In genomic region chr6:125097951-125098350, GRCm38 (mm10) we compare ENCODE assay signal across 8 mouse cellular contexts. TPM values are rescaled to one million over a fixed set of nuclear protein-coding genes. Genes with fewer than 3 reads are reported as not detected.
DNase-seq lines count a peak whose midpoint lies in the region; ATAC-seq and TF ChIP-seq lines count a peak whose summit lies in the region.

No protein-coding gene starts in this region.

- ATAC-seq in embryonic facial prominence, embryonic 13.5 days (ENCODE audit: insufficient number of reproducible peaks, insufficient read depth, low FRiP score, low TSS enrichment, low read depth) = no peak
- no peak for ATAC-seq in hindbrain, postnatal 0 days
- ATAC-seq in midbrain, postnatal 0 days (ENCODE audit: low FRiP score) = no peak

- WGBS in embryonic facial prominence, embryonic 13.5 days = 57% methylated on average over 8 of the region's 8 CpGs
- 43% methylated on average over 8 of the region's 8 CpGs for WGBS in hindbrain, postnatal 0 days
- 51% methylated on average over 8 of the region's 8 CpGs for WGBS in midbrain, postnatal 0 days

- H3K36me3 ChIP-seq in embryonic facial prominence, embryonic 13.5 days = peaks cover 50% of the 10 kb centered on the region
- H3K36me3 ChIP-seq in hindbrain, postnatal 0 days (ENCODE audit: insufficient read depth, low read length) = peaks cover 27% of the 10 kb centered on the region
- H3K36me3 ChIP-seq in midbrain, postnatal 0 days (ENCODE audit: insufficient read depth, low read length) = peaks cover 42% of the 10 kb centered on the region

- H3K27ac ChIP-seq in left cerebral cortex, adult 2 months = peak overlapping the region; percentile 99
- no peak overlapping the region for H3K27ac ChIP-seq in embryonic facial prominence, embryonic 13.5 days
- H3K27ac ChIP-seq in hindbrain, postnatal 0 days = peak overlapping the region; percentile 88; the same call in 1 of the 2 replicates
- H3K27ac ChIP-seq in midbrain, postnatal 0 days (ENCODE audit: low read depth, low read length) = no peak overlapping the region; the same call in 1 of the 2 replicates

- no peaks in the 10 kb centered on the region for H3K9me3 ChIP-seq in embryonic facial prominence, embryonic 13.5 days
- no peaks in the 10 kb centered on the region for H3K9me3 ChIP-seq in hindbrain, postnatal 0 days (ENCODE audit: low read length)
- H3K9me3 ChIP-seq in midbrain, postnatal 0 days (ENCODE audit: low read length) = no peaks in the 10 kb centered on the region

- H3K9ac ChIP-seq in embryonic facial prominence, embryonic 13.5 days = peak overlapping the region; percentile 93
- peak overlapping the region; percentile 74 for H3K9ac ChIP-seq in hindbrain, postnatal 0 days (replicated peaks; ENCODE audit: low read length)
- peak overlapping the region; percentile 92 for H3K9ac ChIP-seq in midbrain, postnatal 0 days (replicated peaks; ENCODE audit: low read length, poor library complexity, severe bottlenecking)

- H3K4me1 ChIP-seq in embryonic facial prominence, embryonic 13.5 days = peaks cover 31% of the 10 kb centered on the region
- H3K4me1 ChIP-seq in hindbrain, postnatal 0 days (ENCODE audit: insufficient read depth, low read length) = peaks cover 27% of the 10 kb centered on the region
- H3K4me1 ChIP-seq in midbrain, postnatal 0 days (ENCODE audit: insufficient read depth, low read length) = peaks cover 23% of the 10 kb centered on the region

- no peak for TF ChIP-seq CTCF in left cerebral cortex, adult 2 months (IDR thresholded peaks at IDR 0.05)
- TF ChIP-seq CTCF in hindbrain, postnatal 0 days (IDR thresholded peaks at IDR 0.05; ENCODE audit: low read depth) = no peak
- TF ChIP-seq CTCF in midbrain, postnatal 0 days (IDR thresholded peaks at IDR 0.05) = no peak

- H3K4me3 ChIP-seq in left cerebral cortex, adult 2 months = peak overlapping the region; percentile 96
- H3K4me3 ChIP-seq in embryonic facial prominence, embryonic 13.5 days = peak overlapping the region; percentile 96
- peak overlapping the region; percentile 91 for H3K4me3 ChIP-seq in hindbrain, postnatal 0 days (ENCODE audit: low read length)
- peak overlapping the region; percentile 97 for H3K4me3 ChIP-seq in midbrain, postnatal 0 days (ENCODE audit: low read depth, low read length)

- no peaks in the 10 kb centered on the region for H3K27me3 ChIP-seq in embryonic facial prominence, embryonic 13.5 days
- H3K27me3 ChIP-seq in hindbrain, postnatal 0 days (ENCODE audit: insufficient read depth, low read length) = no peaks in the 10 kb centered on the region
- no peaks in the 10 kb centered on the region for H3K27me3 ChIP-seq in midbrain, postnatal 0 days (ENCODE audit: insufficient read depth, low read length)

- intact Hi-C loops in left cerebral cortex, adult 2 months (cut with DNase I) = loop anchor here (5.0 kb wide), 1 partner anchor 69 kb away; the partner anchor contains the start of gene Gapdh

- no peak for DNase-seq in left cerebral cortex, adult 2 months (ENCODE audit: extremely low spot score in 1 of 2, low spot score in 2 of 2)
- no peak for DNase-seq in left cerebral cortex, adult 8-10 months (ENCODE audit: low spot score in 2 of 2)
- DNase-seq in hindbrain, postnatal 0 days (ENCODE audit: low spot score) = no peak
- no peak for DNase-seq in midbrain, postnatal 0 days (ENCODE audit: low spot score)
- DNase-seq in adrenal gland, postnatal 10 days = no peak
- DNase-seq in thymus, postnatal 0 days (ENCODE audit: low spot score) = no peak
- no peak for DNase-seq in cerebellum, postnatal 36 days

- H3K4me2 ChIP-seq in embryonic facial prominence, embryonic 13.5 days = peak overlapping the region; percentile 93
- H3K4me2 ChIP-seq in hindbrain, postnatal 0 days (ENCODE audit: low read depth, low read length) = peak overlapping the region; percentile 92
- peak overlapping the region; percentile 91 for H3K4me2 ChIP-seq in midbrain, postnatal 0 days (ENCODE audit: low read depth, low read length, poor library complexity, severe bottlenecking)

RNA-seq across cellular contexts. Expression of gene Chd4, which starts 2.2 kb away (rescaled TPM):
- total RNA-seq in left cerebral cortex, adult 2 months (2021) = 100 to 1,000 TPM; 166 to 171 TPM
- total RNA-seq in left cerebral cortex, adult 8-10 months (2022) = 100 to 1,000 TPM; 161 to 176 (median 173) TPM
- 83.3 and 91.2 TPM in 2 replicates for polyA plus RNA-seq in embryonic facial prominence, embryonic 13.5 days (2015; fragmentation: Nextera tagmentation; extraction: Ambion mirVana)
- 101 and 106 TPM in 2 replicates for total RNA-seq in hindbrain, postnatal 0 days (2014; rRNA removed)
- 90.2 and 94.7 TPM in 2 replicates for polyA plus RNA-seq in hindbrain, postnatal 0 days (2015; fragmentation: Nextera tagmentation; extraction: Ambion mirVana)
- total RNA-seq in midbrain, postnatal 0 days (2014; rRNA removed) = 117 and 133 TPM in 2 replicates
- polyA plus RNA-seq in midbrain, postnatal 0 days (2015; fragmentation: Nextera tagmentation; extraction: Ambion mirVana) = 72.9 and 89.1 TPM in 2 replicates
- total RNA-seq in adrenal gland, postnatal 10 days (2021) = 100 to 1,000 TPM; 156 to 198 TPM
- 70.0 and 84.9 TPM in 2 replicates for polyA plus RNA-seq in thymus, postnatal 0 days (2015; fragmentation: Nextera tagmentation; extraction: Ambion mirVana)

RNA-seq across cellular contexts. Expression of gene Lpar5, which starts 30.2 kb away (rescaled TPM):
- total RNA-seq in left cerebral cortex, adult 2 months (2021) = under 1 TPM; 0.50 to 0.68 TPM
- total RNA-seq in left cerebral cortex, adult 8-10 months (2022) = 1 to 10 TPM in 2 of 4 experiments, under 1 TPM in 2; 0.44 to 1.9 (median 0.82) TPM
- 0.59 and 0.97 TPM in 2 replicates for polyA plus RNA-seq in embryonic facial prominence, embryonic 13.5 days (2015; fragmentation: Nextera tagmentation; extraction: Ambion mirVana)
- 0.75 and 1.8 TPM in 2 replicates for total RNA-seq in hindbrain, postnatal 0 days (2014; rRNA removed)
- 0.68 and 0.88 TPM in 2 replicates for polyA plus RNA-seq in hindbrain, postnatal 0 days (2015; fragmentation: Nextera tagmentation; extraction: Ambion mirVana)
- total RNA-seq in midbrain, postnatal 0 days (2014; rRNA removed) = 0.90 and 1.7 TPM in 2 replicates
- 0.52 and 0.71 TPM in 2 replicates for polyA plus RNA-seq in midbrain, postnatal 0 days (2015; fragmentation: Nextera tagmentation; extraction: Ambion mirVana)
- 1 to 10 TPM in 1 of 2 experiments, under 1 TPM in 1; 0.90 to 1.4 TPM for total RNA-seq in adrenal gland, postnatal 10 days (2021)
- polyA plus RNA-seq in thymus, postnatal 0 days (2015; fragmentation: Nextera tagmentation; extraction: Ambion mirVana) = 3.5 and 4.2 TPM in 2 replicates

RNA-seq across cellular contexts. Expression of gene Nop2, which starts 33.8 kb away (rescaled TPM):
- 10 to 100 TPM; 28.1 to 32.1 TPM for total RNA-seq in left cerebral cortex, adult 2 months (2021)
- 10 to 100 TPM; 25.4 to 28.2 (median 27.2) TPM for total RNA-seq in left cerebral cortex, adult 8-10 months (2022)
- 62.5 and 69.3 TPM in 2 replicates for polyA plus RNA-seq in embryonic facial prominence, embryonic 13.5 days (2015; fragmentation: Nextera tagmentation; extraction: Ambion mirVana)
- total RNA-seq in hindbrain, postnatal 0 days (2014; rRNA removed) = 33.9 and 34.2 TPM in 2 replicates
- 37.3 and 38.8 TPM in 2 replicates for polyA plus RNA-seq in hindbrain, postnatal 0 days (2015; fragmentation: Nextera tagmentation; extraction: Ambion mirVana)
- 34.5 and 45.8 TPM in 2 replicates for total RNA-seq in midbrain, postnatal 0 days (2014; rRNA removed)
- 41.4 and 42.6 TPM in 2 replicates for polyA plus RNA-seq in midbrain, postnatal 0 days (2015; fragmentation: Nextera tagmentation; extraction: Ambion mirVana)
- 10 to 100 TPM; 36.7 to 42.2 TPM for total RNA-seq in adrenal gland, postnatal 10 days (2021)
- polyA plus RNA-seq in thymus, postnatal 0 days (2015; fragmentation: Nextera tagmentation; extraction: Ambion mirVana) = 53.9 and 60.7 TPM in 2 replicates

RNA-seq across cellular contexts. Expression of gene Iffo1, which starts 47.1 kb away (rescaled TPM):
- 10 to 100 TPM; 64.6 to 67.1 TPM for total RNA-seq in left cerebral cortex, adult 2 months (2021)
- 10 to 100 TPM; 62.0 to 68.5 (median 66.4) TPM for total RNA-seq in left cerebral cortex, adult 8-10 months (2022)
- polyA plus RNA-seq in embryonic facial prominence, embryonic 13.5 days (2015; fragmentation: Nextera tagmentation; extraction: Ambion mirVana) = 15.5 and 17.6 TPM in 2 replicates
- 29.1 and 30.5 TPM in 2 replicates for total RNA-seq in hindbrain, postnatal 0 days (2014; rRNA removed)
- polyA plus RNA-seq in hindbrain, postnatal 0 days (2015; fragmentation: Nextera tagmentation; extraction: Ambion mirVana) = 20.3 and 20.6 TPM in 2 replicates
- 33.3 and 33.9 TPM in 2 replicates for total RNA-seq in midbrain, postnatal 0 days (2014; rRNA removed)
- 19.0 and 20.4 TPM in 2 replicates for polyA plus RNA-seq in midbrain, postnatal 0 days (2015; fragmentation: Nextera tagmentation; extraction: Ambion mirVana)
- 10 to 100 TPM; 16.7 to 30.1 TPM for total RNA-seq in adrenal gland, postnatal 10 days (2021)
- 13.8 and 19.0 TPM in 2 replicates for polyA plus RNA-seq in thymus, postnatal 0 days (2015; fragmentation: Nextera tagmentation; extraction: Ambion mirVana)

RNA-seq across cellular contexts. Expression of gene Acrbp, which starts 48.5 kb away (rescaled TPM):
- total RNA-seq in left cerebral cortex, adult 2 months (2021) = 10 to 100 TPM; 12.2 to 18.4 TPM
- total RNA-seq in left cerebral cortex, adult 8-10 months (2022) = 10 to 100 TPM in 2 of 4 experiments, 1 to 10 TPM in 2; 8.6 to 12.1 (median 10.1) TPM
- polyA plus RNA-seq in embryonic facial prominence, embryonic 13.5 days (2015; fragmentation: Nextera tagmentation; extraction: Ambion mirVana) = 21.7 and 22.7 TPM in 2 replicates
- total RNA-seq in hindbrain, postnatal 0 days (2014; rRNA removed) = 10.5 and 17.3 TPM in 2 replicates
- 12.2 and 17.5 TPM in 2 replicates for polyA plus RNA-seq in hindbrain, postnatal 0 days (2015; fragmentation: Nextera tagmentation; extraction: Ambion mirVana)
- total RNA-seq in midbrain, postnatal 0 days (2014; rRNA removed) = 6.9 and 12.6 TPM in 2 replicates
- polyA plus RNA-seq in midbrain, postnatal 0 days (2015; fragmentation: Nextera tagmentation; extraction: Ambion mirVana) = 7.2 and 7.8 TPM in 2 replicates
- total RNA-seq in adrenal gland, postnatal 10 days (2021) = 1 to 10 TPM; 4.6 to 7.5 TPM
- polyA plus RNA-seq in thymus, postnatal 0 days (2015; fragmentation: Nextera tagmentation; extraction: Ambion mirVana) = 9.2 and 10.2 TPM in 2 replicates

Comparison
In these comparisons a context has a peak if more than half of its experiments do, and no peak if none do; other contexts are left out.
1. H3K27ac ChIP-seq: peak in left cerebral cortex, adult 2 months (single experiment) and hindbrain, postnatal 0 days (single experiment); none in embryonic facial prominence, embryonic 13.5 days (single experiment) and midbrain, postnatal 0 days (single experiment).
2. Peak in every context shown above with its lines, with median percentiles within 50 percentile points of each other: H3K4me3 ChIP-seq, H3K4me2 ChIP-seq and H3K9ac ChIP-seq.